Mouse (Mus musculus) cerebellum, postnatal 36 days (tissue): ENCODE measurements around the gene Crb1.
"Not testable (repeated sequence)": the region's sequence is repeated elsewhere in the genome, so short reads cannot be mapped to it uniquely, and the experiment has no call there.

Experiments
- DNase-seq, 2 experiments: peaks; one replicate each; pipeline ENCODE4 v3.0.0; 2021 to 2022; ENCODE audit warnings: mixed read lengths in 2 of 2

Gene Crb1

GRCm38 (mm10) chr1:139376638-139377286 lies at the start of gene Crb1:
Crb1 (minus strand) TSS chr1:139377100.
- no peak for DNase-seq

GRCm38 (mm10) chr1:139425006-139425405 lies 48.1 kb upstream of the Crb1 start:
- DNase-seq, result no peak

GRCm38 (mm10) chr1:139423931-139424330 lies 47.0 kb upstream of the Crb1 start:
- no peak for DNase-seq

DNA sequence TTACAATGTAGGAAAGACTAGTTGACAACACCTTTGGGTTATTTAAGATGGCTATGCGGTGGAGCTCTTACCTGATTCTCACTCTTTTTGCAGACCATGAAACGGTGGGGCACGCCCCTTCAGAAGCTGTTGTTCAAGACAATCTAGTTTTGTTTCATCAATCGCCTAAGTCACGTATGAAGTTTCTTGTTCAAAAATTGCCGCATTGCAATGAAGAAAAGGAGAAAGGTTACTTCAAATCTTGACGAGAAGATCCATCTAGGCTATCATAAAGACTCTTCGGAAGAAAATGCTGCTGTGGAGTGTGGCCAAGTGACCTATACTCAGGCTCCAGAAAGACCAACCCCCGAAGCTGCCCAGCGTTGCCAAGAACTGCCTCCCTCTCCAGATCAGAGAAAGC lies 46.0 kb upstream of the Crb1 start:
- DNase-seq, result no peak

DNA sequence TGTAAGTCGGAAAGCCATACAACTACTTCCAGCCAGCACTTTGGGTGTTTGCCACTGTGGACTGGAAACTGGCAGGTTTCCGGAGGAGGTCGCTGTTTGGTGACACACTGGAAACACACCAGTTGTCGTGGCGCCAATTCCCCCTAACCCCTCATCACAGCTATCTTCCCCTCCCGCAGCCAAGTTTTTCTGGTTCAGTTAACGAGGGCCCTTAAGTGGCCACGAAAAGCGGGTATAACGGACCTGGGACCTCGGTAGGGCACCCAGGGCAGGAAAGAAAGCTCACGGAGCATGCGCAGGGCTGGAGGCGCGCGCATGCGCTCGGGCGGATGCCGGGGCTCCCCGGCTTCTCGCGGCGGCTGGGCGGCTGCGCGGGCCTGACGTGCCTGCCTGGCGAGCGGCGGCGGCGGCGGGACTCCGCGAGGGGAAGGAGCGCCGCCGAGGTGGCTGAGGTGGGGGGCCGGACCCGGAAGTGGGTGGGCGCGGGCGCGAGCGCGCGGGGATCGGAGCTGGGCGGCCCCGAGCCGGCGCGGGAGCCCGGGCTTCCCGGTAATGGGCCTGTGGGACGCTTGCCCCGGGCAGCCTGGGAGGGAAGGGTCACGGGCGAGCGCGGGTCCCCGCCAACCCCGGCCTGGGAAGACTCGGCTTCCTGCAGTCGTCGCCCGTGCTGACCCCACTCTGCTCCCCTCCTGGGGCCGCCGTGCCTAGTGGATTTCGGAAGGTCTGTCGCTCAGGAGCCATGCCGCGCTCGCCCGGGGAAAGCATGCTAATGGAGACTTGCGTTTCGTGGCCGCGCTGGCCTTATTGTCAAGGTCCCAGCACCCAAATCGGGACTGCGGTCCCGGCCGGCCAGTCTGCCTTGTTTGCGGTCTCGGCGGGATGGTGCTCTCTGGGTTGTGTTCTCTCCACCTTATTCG lies 45.2 kb upstream of the Crb1 start, which contains the start of gene Zbtb41:
Zbtb41 (plus strand) TSS at position 414 of the 917 bp plus-strand sequence.
- peak; percentile 87 to 88 for DNase-seq

DNA sequence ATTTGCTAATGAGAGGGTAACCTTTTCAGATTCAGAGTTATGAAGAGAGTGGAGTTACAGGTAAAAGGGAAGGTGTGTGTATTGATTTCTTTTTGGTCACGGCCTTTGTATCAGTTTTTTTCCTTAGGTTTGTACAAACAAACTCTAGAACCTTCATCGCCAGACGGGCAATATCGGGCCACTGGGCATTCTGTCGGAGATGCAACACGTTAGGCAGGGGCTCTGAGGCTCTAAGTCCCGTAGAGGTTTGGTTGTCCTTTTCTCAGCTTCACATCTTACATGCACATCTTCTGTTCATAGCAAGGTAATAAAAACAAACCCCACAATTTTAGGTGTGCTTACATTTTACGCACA lies 44.6 kb upstream of the Crb1 start:
- peak in 1 of 2 experiments; percentile 8 for DNase-seq

- no peak for DNase-seq
Measured at GRCm38 (mm10) chr1:139413465-139413864, 36.6 kb upstream of the Crb1 start.

GRCm38 (mm10) chr1:139412365-139412764 lies 35.5 kb upstream of the Crb1 start:
- not testable (repeated sequence) for DNase-seq

DNA sequence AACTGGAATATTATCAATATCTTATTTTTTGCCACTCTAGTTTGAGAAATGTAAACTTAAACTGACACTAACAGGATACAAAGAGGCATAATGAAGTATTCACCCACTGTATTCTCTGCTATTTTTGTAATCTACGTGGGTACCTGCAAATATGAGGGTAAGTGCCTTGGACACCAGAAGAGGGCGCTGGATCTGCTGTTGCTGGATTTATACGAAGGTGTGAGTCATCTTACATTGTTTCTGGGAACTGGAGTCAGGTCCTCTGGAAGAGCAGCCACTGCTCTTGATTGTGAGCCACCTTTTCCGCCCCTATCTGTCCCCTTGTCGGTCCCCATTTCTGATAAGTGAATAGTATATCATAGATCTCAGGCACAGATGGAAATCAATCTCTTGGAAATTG lies 30.8 kb upstream of the Crb1 start:
- no peak for DNase-seq

DNA sequence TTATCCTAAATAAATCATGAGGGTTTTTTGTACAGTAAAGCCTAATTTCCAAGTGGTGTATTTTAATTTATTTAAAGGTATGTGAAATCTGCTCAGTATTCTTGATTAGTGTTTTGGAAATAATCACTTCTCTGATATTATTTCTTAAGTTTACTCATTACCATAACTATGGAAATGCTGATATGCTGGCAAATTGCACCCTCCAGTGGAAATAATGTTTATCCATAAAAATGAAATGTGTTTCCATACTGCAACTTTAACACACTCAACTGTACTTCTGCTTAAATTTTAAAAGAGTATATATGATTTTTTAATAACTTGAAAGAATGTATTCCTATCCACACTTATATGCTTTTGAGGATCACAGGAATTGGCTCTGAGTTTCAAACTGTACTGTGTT lies 28.9 kb upstream of the Crb1 start:
- no peak for DNase-seq

DNA sequence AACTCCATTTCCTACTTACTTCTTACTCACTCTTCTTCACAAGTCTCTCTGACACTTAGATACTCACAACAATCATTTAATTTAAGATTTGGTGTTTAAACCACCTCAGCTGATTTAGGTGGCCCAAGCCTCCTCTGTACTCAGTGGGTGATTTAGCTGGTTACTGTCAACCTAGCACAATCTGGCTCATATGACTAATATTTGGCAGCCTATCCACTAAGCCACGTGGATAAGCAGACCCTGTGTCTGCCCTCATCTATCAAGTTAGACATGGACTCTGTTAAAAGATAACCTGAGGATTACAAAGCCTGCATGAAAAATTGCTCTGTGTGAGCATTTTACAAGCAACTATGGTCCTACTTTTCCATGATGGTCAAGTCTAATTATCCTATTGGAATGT lies 19.7 kb upstream of the Crb1 start:
- no peak for DNase-seq

DNA sequence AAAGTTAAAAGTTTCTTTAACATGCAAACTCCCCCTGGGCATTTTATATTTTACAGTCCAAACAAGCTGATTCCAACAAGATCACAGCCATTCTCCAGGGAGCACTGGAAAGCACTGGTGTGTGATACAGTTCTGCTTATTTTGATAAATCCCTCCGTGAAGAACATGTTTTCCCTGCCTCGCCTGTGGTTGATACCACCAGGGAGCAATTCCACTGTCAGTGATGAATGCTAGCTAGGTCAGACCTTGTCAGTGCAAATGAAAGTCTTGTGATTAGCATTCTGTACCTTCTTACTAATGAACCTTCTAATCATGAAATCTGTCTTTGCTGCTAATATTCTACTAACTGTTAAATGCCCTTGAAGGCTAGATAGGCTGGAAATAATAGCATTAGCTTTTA lies 14.8 kb upstream of the Crb1 start:
- DNase-seq, result no peak

DNA sequence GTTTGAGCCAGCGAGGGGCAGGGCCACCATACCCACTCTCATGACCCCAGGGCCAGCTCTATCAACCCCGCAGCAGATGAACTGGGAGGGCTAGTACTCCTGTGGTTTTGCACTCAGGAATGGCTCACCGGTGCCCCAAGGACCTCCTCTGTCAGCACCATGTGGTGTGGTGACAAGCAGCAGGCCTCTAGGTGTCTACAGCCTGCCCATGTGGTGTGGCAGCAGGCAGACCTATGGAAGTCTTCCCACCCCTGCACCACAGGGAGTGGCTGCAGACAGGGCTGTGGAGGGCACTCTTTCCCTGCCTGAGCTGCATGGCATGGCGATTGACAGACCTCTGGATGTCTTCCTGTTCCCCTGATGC lies 2.7 kb upstream of the Crb1 start:
- DNase-seq, result no peak

GRCm38 (mm10) chr1:139378861-139379620 lies 2.1 kb upstream of the Crb1 start:
- DNase-seq, result no peak

GRCm38 (mm10) chr1:139375900-139376299 lies 1.0 kb downstream of the Crb1 start:
- DNase-seq, result no peak

- no peak for DNase-seq
Measured at GRCm38 (mm10) chr1:139371341-139371740, 5.6 kb downstream of the Crb1 start.

- DNase-seq, result no peak
Measured at GRCm38 (mm10) chr1:139348566-139348965, 28.3 kb downstream of the Crb1 start.

- DNase-seq, result no peak
Measured at GRCm38 (mm10) chr1:139346602-139347371, 30.1 kb downstream of the Crb1 start.

GRCm38 (mm10) chr1:139346030-139346601 lies 30.8 kb downstream of the Crb1 start:
- DNase-seq, result no peak

DNA sequence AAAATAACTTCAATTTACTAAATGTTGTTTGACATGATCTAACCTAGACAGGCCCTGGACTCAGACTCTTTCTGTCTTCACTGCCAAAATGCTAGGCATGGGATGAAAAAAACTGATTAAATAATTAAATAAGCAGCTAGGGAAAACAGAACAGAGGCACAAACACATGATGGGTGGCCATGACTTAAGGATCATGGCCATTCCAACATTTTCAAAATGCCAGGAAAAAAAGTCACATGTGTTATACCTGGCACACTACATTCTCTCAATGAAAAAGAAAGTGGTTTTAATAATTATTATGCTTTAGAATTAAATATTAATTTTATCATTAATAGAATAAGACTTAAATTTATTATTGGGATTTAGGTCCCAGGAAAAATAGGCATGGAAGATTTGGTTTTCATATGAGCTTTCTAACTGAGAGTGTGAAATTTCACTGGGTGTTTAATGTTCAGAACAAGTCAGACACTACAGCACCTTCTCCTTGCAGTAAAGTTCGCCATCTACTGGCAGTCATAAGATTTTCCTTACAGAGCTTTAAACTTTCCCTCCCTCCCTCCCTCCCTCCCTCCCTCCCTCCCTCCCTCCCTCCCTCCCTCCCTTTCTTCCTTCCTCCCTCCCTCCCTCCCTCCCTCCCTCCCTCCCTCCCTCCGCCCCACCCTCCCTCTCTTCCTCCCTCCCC lies 36.6 kb downstream of the Crb1 start:
- DNase-seq, result no peak

- no peak for DNase-seq
Measured at GRCm38 (mm10) chr1:139336997-139337396, 39.9 kb downstream of the Crb1 start.

- no peak for DNase-seq
Measured at GRCm38 (mm10) chr1:139328811-139329210, 48.1 kb downstream of the Crb1 start.
